Mouse (Mus musculus) spleen, adult 2 months (tissue): ENCODE measurements around the gene Pdgfc.

Experiments used
- CTCF ChIP-seq: fragments of 200-500 bp; IDR thresholded peaks from 2 replicates; pipeline ENCODE4 v1.5.1; 2011; ENCODE audit warnings: mild to moderate bottlenecking, inconsistent platforms; ENCODE audit not compliant: insufficient read depth, insufficient read length, insufficient replicate concordance; ENCODE audit errors: extremely low read depth
- POLR2A ChIP-seq: fragments of 200-500 bp; IDR thresholded peaks from 2 replicates; pipeline ENCODE4 v1.6.1; 2011; ENCODE audit warnings: low read depth, low read length, inconsistent platforms

- TF ChIP-seq CTCF: no peak
- no peak for TF ChIP-seq POLR2A
These were observed 138.6 kb downstream of the Pdgfc start for GRCm38 (mm10) chr3:81174832-81175231.
